Mouse (Mus musculus): ENCODE data around the gene Psma3. TPM values are rescaled to one million over a fixed set of nuclear protein-coding genes. Genes with fewer than 3 reads are reported as not detected.

Psma3 gene
- polyA plus RNA-seq, 1 experiment, result 42.4 TPM

- no peaks in the 10 kb centered on the region; the same call in 1 of the 2 replicates for H3K36me3 ChIP-seq (ENCODE audit: control insufficient read depth, insufficient read depth, low read length)
- no peaks in the 10 kb centered on the region for H3K4me1 ChIP-seq (ENCODE audit: control insufficient read depth, insufficient read depth, low read length)
- TF ChIP-seq CTCF (IDR thresholded peaks at IDR 0.05; ENCODE audit: control insufficient read depth, insufficient read depth, insufficient replicate concordance, low read depth, low read length) (no peak), POLR2A (IDR thresholded peaks at IDR 0.05; ENCODE audit: control insufficient read depth, low read depth, low read length) (no peak)
- no peak overlapping the region for H3K4me3 ChIP-seq (ENCODE audit: control insufficient read depth, low read depth, low read length)
- no peak overlapping the region for H3K27ac ChIP-seq (ENCODE audit: control insufficient read depth, insufficient read depth, low read depth, low read length)
- no peaks in the 10 kb centered on the region for H3K27me3 ChIP-seq (ENCODE audit: control insufficient read depth, insufficient read depth, low read length)
These were observed 55.8 kb downstream of the Psma3 start for GRCm38 (mm10) chr12:71030260-71030659.

- TF ChIP-seq CTCF (IDR thresholded peaks at IDR 0.05; ENCODE audit: control insufficient read depth, insufficient read depth, insufficient replicate concordance, low read depth, low read length) (no peak), POLR2A (IDR thresholded peaks at IDR 0.05; ENCODE audit: control insufficient read depth, low read depth, low read length) (no peak)
- Histone ChIP-seq H3K27me3 (ENCODE audit: control insufficient read depth, insufficient read depth, low read length) (no peaks in the 10 kb centered on the region), H3K4me3 (ENCODE audit: control insufficient read depth, low read depth, low read length) (no peak overlapping the region), H3K27ac (ENCODE audit: control insufficient read depth, insufficient read depth, low read depth, low read length) (no peak overlapping the region), H3K36me3 (ENCODE audit: control insufficient read depth, insufficient read depth, low read length) (no peaks in the 10 kb centered on the region; the same call in 1 of the 2 replicates), H3K4me1 (ENCODE audit: control insufficient read depth, insufficient read depth, low read length) (no peaks in the 10 kb centered on the region)
These were observed 56.3 kb downstream of the Psma3 start for GRCm38 (mm10) chr12:71030722-71031121.

GRCm38 (mm10) chr12:71035826-71036225 lies 61.4 kb downstream of the Psma3 start:
- no peaks in the 10 kb centered on the region for H3K27me3 ChIP-seq (ENCODE audit: control insufficient read depth, insufficient read depth, low read length)
- H3K4me3 ChIP-seq (ENCODE audit: control insufficient read depth, low read depth, low read length), result no peak overlapping the region
- H3K4me1 ChIP-seq (ENCODE audit: control insufficient read depth, insufficient read depth, low read length), result no peaks in the 10 kb centered on the region
- H3K27ac ChIP-seq (ENCODE audit: control insufficient read depth, insufficient read depth, low read depth, low read length), result no peak overlapping the region
- no peaks in the 10 kb centered on the region; the same call in none of the 2 replicates for H3K36me3 ChIP-seq (ENCODE audit: control insufficient read depth, insufficient read depth, low read length)
- TF ChIP-seq CTCF (IDR thresholded peaks at IDR 0.05; ENCODE audit: control insufficient read depth, insufficient read depth, insufficient replicate concordance, low read depth, low read length), result no peak
- TF ChIP-seq POLR2A (IDR thresholded peaks at IDR 0.05; ENCODE audit: control insufficient read depth, low read depth, low read length), result no peak

- TF ChIP-seq POLR2A (IDR thresholded peaks at IDR 0.05; ENCODE audit: control insufficient read depth, low read depth, low read length) (no peak), CTCF (IDR thresholded peaks at IDR 0.05; ENCODE audit: control insufficient read depth, insufficient read depth, insufficient replicate concordance, low read depth, low read length) (no peak)
- Histone ChIP-seq H3K36me3 (ENCODE audit: control insufficient read depth, insufficient read depth, low read length) (no peaks in the 10 kb centered on the region; the same call in none of the 2 replicates), H3K27ac (ENCODE audit: control insufficient read depth, insufficient read depth, low read depth, low read length) (no peak overlapping the region), H3K27me3 (ENCODE audit: control insufficient read depth, insufficient read depth, low read length) (no peaks in the 10 kb centered on the region), H3K4me1 (ENCODE audit: control insufficient read depth, insufficient read depth, low read length) (no peaks in the 10 kb centered on the region), H3K4me3 (ENCODE audit: control insufficient read depth, low read depth, low read length) (no peak overlapping the region)
These were observed 62.4 kb downstream of the Psma3 start for GRCm38 (mm10) chr12:71036729-71037404.

DNA sequence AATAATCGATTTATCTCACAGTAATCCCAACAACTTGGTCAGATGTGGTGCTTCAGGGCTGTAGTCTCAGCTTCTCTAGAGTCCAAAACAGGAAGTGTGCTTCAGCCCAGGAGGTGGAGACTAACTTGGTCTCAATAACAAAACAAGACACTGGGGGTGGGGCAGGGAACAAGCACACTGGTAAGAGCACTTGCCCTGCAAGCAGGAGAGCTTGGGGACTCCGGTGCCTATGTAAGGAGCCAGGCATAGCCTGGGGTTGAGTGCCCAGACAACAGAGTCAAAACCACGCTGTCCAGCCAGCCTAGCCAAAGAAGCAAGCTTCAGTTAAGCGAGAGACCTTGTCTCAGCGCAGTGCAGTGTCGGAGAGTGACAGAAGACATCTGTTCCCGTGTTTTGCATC lies 66.0 kb downstream of the Psma3 start:
- Histone ChIP-seq H3K27me3 (ENCODE audit: control insufficient read depth, insufficient read depth, low read length) (no peaks in the 10 kb centered on the region), H3K4me1 (ENCODE audit: control insufficient read depth, insufficient read depth, low read length) (no peaks in the 10 kb centered on the region), H3K27ac (ENCODE audit: control insufficient read depth, insufficient read depth, low read depth, low read length) (no peak overlapping the region), H3K36me3 (ENCODE audit: control insufficient read depth, insufficient read depth, low read length) (no peaks in the 10 kb centered on the region; the same call in none of the 2 replicates), H3K4me3 (ENCODE audit: control insufficient read depth, low read depth, low read length) (no peak overlapping the region)
- TF ChIP-seq POLR2A (IDR thresholded peaks at IDR 0.05; ENCODE audit: control insufficient read depth, low read depth, low read length) (no peak), CTCF (IDR thresholded peaks at IDR 0.05; ENCODE audit: control insufficient read depth, insufficient read depth, insufficient replicate concordance, low read depth, low read length) (no peak)

- Histone ChIP-seq H3K36me3 (ENCODE audit: control insufficient read depth, insufficient read depth, low read length) (no peaks in the 10 kb centered on the region; the same call in none of the 2 replicates), H3K4me1 (ENCODE audit: control insufficient read depth, insufficient read depth, low read length) (no peaks in the 10 kb centered on the region), H3K27me3 (ENCODE audit: control insufficient read depth, insufficient read depth, low read length) (no peaks in the 10 kb centered on the region), H3K27ac (ENCODE audit: control insufficient read depth, insufficient read depth, low read depth, low read length) (no peak overlapping the region), H3K4me3 (ENCODE audit: control insufficient read depth, low read depth, low read length) (no peak overlapping the region)
- TF ChIP-seq CTCF (IDR thresholded peaks at IDR 0.05; ENCODE audit: control insufficient read depth, insufficient read depth, insufficient replicate concordance, low read depth, low read length), result no peak
- no peak for TF ChIP-seq POLR2A (IDR thresholded peaks at IDR 0.05; ENCODE audit: control insufficient read depth, low read depth, low read length)
These were observed 68.0 kb downstream of the Psma3 start for GRCm38 (mm10) chr12:71042451-71042850.

- Histone ChIP-seq H3K27ac (ENCODE audit: control insufficient read depth, insufficient read depth, low read depth, low read length) (no peak overlapping the region), H3K27me3 (ENCODE audit: control insufficient read depth, insufficient read depth, low read length) (no peaks in the 10 kb centered on the region), H3K36me3 (ENCODE audit: control insufficient read depth, insufficient read depth, low read length) (no peaks in the 10 kb centered on the region; the same call in none of the 2 replicates), H3K4me1 (ENCODE audit: control insufficient read depth, insufficient read depth, low read length) (no peaks in the 10 kb centered on the region), H3K4me3 (ENCODE audit: control insufficient read depth, low read depth, low read length) (no peak overlapping the region)
- TF ChIP-seq POLR2A (IDR thresholded peaks at IDR 0.05; ENCODE audit: control insufficient read depth, low read depth, low read length) (no peak), CTCF (IDR thresholded peaks at IDR 0.05; ENCODE audit: control insufficient read depth, insufficient read depth, insufficient replicate concordance, low read depth, low read length) (no peak)
These were observed 69.2 kb downstream of the Psma3 start for GRCm38 (mm10) chr12:71043571-71043970.

Data from testis, adult 2 months (tissue).